Mouse (Mus musculus) bone marrow, adult 2 months (tissue): ENCODE measurements at regions not wholly inside any gene's neighbourhood (a gene's known extent, or its start where the extent isn't known, plus 50 kb on each side); places are given as distances from the start of the nearest gene placed in this dataset.

Source experiments
- CTCF ChIP-seq: fragments of 200-500 bp; IDR thresholded peaks from 2 replicates; pipeline ENCODE4 v1.5.1; 2011; ENCODE audit warnings: low read length, control low read depth; ENCODE audit not compliant: control insufficient read depth, insufficient read depth
- POLR2A ChIP-seq: fragments of 200-500 bp; IDR thresholded peaks from 2 replicates; pipeline ENCODE4 v1.6.1; 2011; ENCODE audit warnings: low read depth, mild to moderate bottlenecking, control low read depth, low read length, borderline replicate concordance; ENCODE audit not compliant: control insufficient read depth

DNA sequence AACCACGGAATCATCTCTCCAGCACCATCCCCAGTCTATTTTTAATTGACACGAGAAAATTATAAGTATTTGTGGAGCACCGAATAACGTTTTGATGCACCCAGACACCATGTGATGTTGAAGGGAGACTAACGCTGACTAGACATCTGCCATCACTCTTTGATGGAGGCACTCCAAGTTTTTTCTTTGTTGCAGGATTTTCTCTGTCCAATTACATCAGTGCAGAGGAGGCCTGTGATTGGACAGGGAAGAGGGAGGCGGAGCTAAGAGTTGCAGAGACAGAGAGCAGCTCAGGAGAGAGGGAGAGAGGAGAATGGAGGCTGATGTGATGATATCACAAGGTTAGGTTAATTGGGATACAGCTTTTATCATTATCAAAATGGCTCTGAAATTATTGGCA is 105.6 kb upstream of the Ctnnb1 start:
- TF ChIP-seq POLR2A (no peak), CTCF (no peak)
